Mouse (Mus musculus) MEL (cell line): ENCODE results near the gene Rnps1. TPM values are rescaled to one million over a fixed set of nuclear protein-coding genes. Genes with fewer than 3 reads are reported as not detected.

Source experiments
- DNase-seq: peaks from one replicate; pipeline ENCODE4 v3.0.0; 2011; ENCODE audit warnings: low read depth, low spot score
- H3K27ac ChIP-seq: 2 replicates; pipeline ENCODE4 v1.5.1; 2012; ENCODE audit warnings: low read depth, mild to moderate bottlenecking, control low read depth, low read length, moderate library complexity; ENCODE audit not compliant: control insufficient read depth
- H3K27me3 ChIP-seq, 2 experiments: fragments of 150-350 bp in 1 of 2; sonication (generic) in 1 of 2; 2 replicates each; pipeline ENCODE4 v1.6.1; 2012; ENCODE audit warnings: low read length in 2 of 2, mild to moderate bottlenecking in 2 of 2, improper control_type of control experiment in 1 of 2, moderate library complexity in 1 of 2; ENCODE audit not compliant: insufficient read depth in 2 of 2, control insufficient read depth in 1 of 2
- H3K36me3 ChIP-seq, 2 experiments: 2 replicates each; pipeline ENCODE4 v1.6.1; 2012 to 2014; ENCODE audit warnings: low read length in 2 of 2, improper control_type of control experiment in 1 of 2, inconsistent platforms in 1 of 2, mild to moderate bottlenecking in 1 of 2; ENCODE audit not compliant: insufficient read depth in 2 of 2, control insufficient read depth in 1 of 2
- H3K4me1 ChIP-seq, 2 experiments: fragments of 150-350 bp in 1 of 2; sonication (generic) in 1 of 2; 2 replicates each; pipeline ENCODE4 v1.6.1; 2012; ENCODE audit warnings: low read length in 2 of 2, improper control_type of control experiment in 1 of 2, mild to moderate bottlenecking in 1 of 2; ENCODE audit not compliant: insufficient read depth in 2 of 2, control insufficient read depth in 1 of 2
- H3K4me3 ChIP-seq, 2 experiments: fragments of 150-350 bp in 1 of 2; sonication (generic) in 1 of 2; 2 replicates each; pipeline ENCODE4 v1.5.1; 2012; ENCODE audit warnings: low read depth in 2 of 2, low read length in 2 of 2, mild to moderate bottlenecking in 2 of 2, moderate library complexity in 2 of 2, control low read depth in 1 of 2, improper control_type of control experiment in 1 of 2; ENCODE audit not compliant: control insufficient read depth in 1 of 2, insufficient read depth in 1 of 2
- H3K79me2 ChIP-seq: 2 replicates; pipeline ENCODE4 v1.6.1; 2012; ENCODE audit warnings: mild to moderate bottlenecking, low read length, moderate library complexity; ENCODE audit not compliant: control insufficient read depth, poor library complexity, insufficient read depth
- H3K9ac ChIP-seq: 2 replicates; pipeline ENCODE4 v1.6.1; 2012; ENCODE audit warnings: low read depth, mild to moderate bottlenecking, control low read depth, low read length, moderate library complexity; ENCODE audit not compliant: control insufficient read depth, poor library complexity, severe bottlenecking
- H3K9me3 ChIP-seq: fragments of 150-350 bp; sonication (generic); replicated peaks from 2 replicates; pipeline ENCODE4 v1.6.1; 2012; ENCODE audit warnings: mild to moderate bottlenecking, low read length, improper control_type of control experiment, moderate library complexity; ENCODE audit not compliant: insufficient read depth
- BHLHE40 ChIP-seq: IDR thresholded peaks from 2 replicates; pipeline ENCODE4 v1.6.1; 2012; ENCODE audit warnings: low read depth, mild to moderate bottlenecking, inconsistent platforms, low read length, improper control_type of control experiment, borderline replicate concordance
- CHD1 ChIP-seq: IDR thresholded peaks from 2 replicates; pipeline ENCODE4 v1.6.1; 2012; ENCODE audit warnings: low read depth, mild to moderate bottlenecking, inconsistent platforms, low read length, improper control_type of control experiment
- ELF1 ChIP-seq: IDR thresholded peaks from 2 replicates; pipeline ENCODE4 v1.6.1; 2014; ENCODE audit warnings: low read depth, mild to moderate bottlenecking, inconsistent platforms, low read length, improper control_type of control experiment, moderate library complexity
- EP300 ChIP-seq, 2 experiments: IDR thresholded peaks; 2 replicates each; pipeline ENCODE4 v1.6.1; 2011; ENCODE audit warnings: improper control_type of control experiment in 2 of 2, low read length in 2 of 2, low read depth in 1 of 2, mild to moderate bottlenecking in 1 of 2
- ETS1 ChIP-seq: IDR thresholded peaks from 2 replicates; pipeline ENCODE4 v1.6.1; 2012; ENCODE audit warnings: low read depth, mild to moderate bottlenecking, inconsistent platforms, low read length, improper control_type of control experiment, moderate library complexity
- GATA1 ChIP-seq: IDR thresholded peaks from 2 replicates; pipeline ENCODE4 v1.6.1; 2011; ENCODE audit warnings: low read depth, low read length, improper control_type of control experiment
- HCFC1 ChIP-seq: IDR thresholded peaks from 2 replicates; pipeline ENCODE4 v1.6.1; 2012; ENCODE audit warnings: low read depth, mild to moderate bottlenecking, inconsistent platforms, low read length, improper control_type of control experiment, moderate library complexity
- KAT2A ChIP-seq: conservative IDR thresholded peaks from 2 replicates; pipeline ENCODE4 v1.6.1; 2012; ENCODE audit warnings: low read depth, low read length, improper control_type of control experiment, inconsistent platforms
- MAX ChIP-seq: IDR thresholded peaks from 2 replicates; pipeline ENCODE4 v1.6.1; 2011; ENCODE audit warnings: low read length, improper control_type of control experiment
- MXI1 ChIP-seq: IDR thresholded peaks from 2 replicates; pipeline ENCODE4 v1.6.1; 2011; ENCODE audit warnings: mild to moderate bottlenecking, low read depth, low read length, improper control_type of control experiment
- MYC ChIP-seq: IDR thresholded peaks from 2 replicates; pipeline ENCODE4 v1.6.1; 2011; ENCODE audit warnings: low read depth, mild to moderate bottlenecking, low read length, improper control_type of control experiment, moderate library complexity
- NELFE ChIP-seq: IDR thresholded peaks from 2 replicates; pipeline ENCODE4 v1.6.1; 2011; ENCODE audit warnings: low read depth, low read length, improper control_type of control experiment
- NRF1 ChIP-seq: IDR thresholded peaks from 2 replicates; pipeline ENCODE4 v1.6.1; 2014; ENCODE audit warnings: low read depth, mild to moderate bottlenecking, inconsistent platforms, low read length, improper control_type of control experiment, moderate library complexity; ENCODE audit not compliant: poor library complexity, insufficient read depth, severe bottlenecking
- POLR2A ChIP-seq, 2 experiments: IDR thresholded peaks; 2 replicates each; pipeline ENCODE4 v1.6.1; 2011 to 2012; ENCODE audit warnings: low read length in 2 of 2, mild to moderate bottlenecking in 2 of 2, control low read depth in 1 of 2, improper control_type of control experiment in 1 of 2, low read depth in 1 of 2, moderate library complexity in 1 of 2; ENCODE audit not compliant: control insufficient read depth in 1 of 2, insufficient read depth in 1 of 2, poor library complexity in 1 of 2
- POLR2AphosphoS2 ChIP-seq: IDR thresholded peaks from 2 replicates; pipeline ENCODE4 v1.6.1; 2011; ENCODE audit warnings: low read length, improper control_type of control experiment
- RAD21 ChIP-seq: IDR thresholded peaks from 2 replicates; pipeline ENCODE4 v1.6.1; 2011; ENCODE audit warnings: mild to moderate bottlenecking, low read depth, low read length, improper control_type of control experiment
- RCOR1 ChIP-seq: IDR thresholded peaks from 2 replicates; pipeline ENCODE4 v1.6.1; 2012; ENCODE audit warnings: low read depth, mild to moderate bottlenecking, inconsistent platforms, low read length, improper control_type of control experiment
- SIN3A ChIP-seq: IDR thresholded peaks from 2 replicates; pipeline ENCODE4 v1.6.1; 2012; ENCODE audit warnings: low read length, improper control_type of control experiment, inconsistent platforms
- TAL1 ChIP-seq: IDR thresholded peaks from 2 replicates; pipeline ENCODE4 v1.6.1; 2012; ENCODE audit warnings: mild to moderate bottlenecking, inconsistent platforms, low read length, moderate library complexity, mixed read lengths
- TBP ChIP-seq: IDR thresholded peaks from 2 replicates; pipeline ENCODE4 v1.8.0; 2011; ENCODE audit warnings: low read depth, low read length, improper control_type of control experiment
- TCF12 ChIP-seq: IDR thresholded peaks from 2 replicates; pipeline ENCODE4 v1.6.1; 2014; ENCODE audit warnings: low read depth, mild to moderate bottlenecking, inconsistent platforms, low read length, improper control_type of control experiment, moderate library complexity
- USF1 ChIP-seq: IDR thresholded peaks from 2 replicates; pipeline ENCODE4 v1.6.1; 2014; ENCODE audit warnings: low read depth, mild to moderate bottlenecking, inconsistent platforms, low read length, improper control_type of control experiment, moderate library complexity
- USF2 ChIP-seq, 2 experiments: IDR thresholded peaks; 2 replicates each; pipeline ENCODE4 v1.6.1; 2011 to 2012; ENCODE audit warnings: improper control_type of control experiment in 2 of 2, low read length in 2 of 2, borderline replicate concordance in 1 of 2, inconsistent platforms in 1 of 2, low read depth in 1 of 2, mild to moderate bottlenecking in 1 of 2; ENCODE audit not compliant: insufficient read depth in 1 of 2
- ZKSCAN1 ChIP-seq: IDR thresholded peaks from 2 replicates; pipeline ENCODE4 v1.6.1; 2012; ENCODE audit warnings: low read depth, mild to moderate bottlenecking, inconsistent platforms, low read length, improper control_type of control experiment, moderate library complexity
- ZMIZ1 ChIP-seq: IDR thresholded peaks from 2 replicates; pipeline ENCODE4 v1.6.1; 2012; ENCODE audit warnings: low read depth, mild to moderate bottlenecking, inconsistent platforms, low read length, improper control_type of control experiment, moderate library complexity
- polyA plus RNA-seq, 2 experiments: library from polyadenylated mRNA; stranded (reverse) in 1 of 2; unstranded in 1 of 2; fragments of >175 nt in 1 of 2; fragments of >200 nt in 1 of 2; gene quantifications; 2 replicates each; pipeline versions ENCODE4 v1.2.1 to v1.2.4; 2012; ENCODE audit warnings: low replicate concordance in 2 of 2, low read depth in 1 of 2; ENCODE audit not compliant: insufficient read length in 2 of 2, insufficient read depth in 1 of 2, missing spikeins in 1 of 2
- total RNA-seq: library from RNA; depleted of rRNA; stranded (reverse); fragments of 300-350 nt; gene quantifications from 2 replicates; pipeline ENCODE4 v1.2.3, GENCODE M21; 2012

Rnps1 gene
- total and polyA plus RNA-seq, 3 experiments = 156 to 282 TPM; not detected in 1

DNA sequence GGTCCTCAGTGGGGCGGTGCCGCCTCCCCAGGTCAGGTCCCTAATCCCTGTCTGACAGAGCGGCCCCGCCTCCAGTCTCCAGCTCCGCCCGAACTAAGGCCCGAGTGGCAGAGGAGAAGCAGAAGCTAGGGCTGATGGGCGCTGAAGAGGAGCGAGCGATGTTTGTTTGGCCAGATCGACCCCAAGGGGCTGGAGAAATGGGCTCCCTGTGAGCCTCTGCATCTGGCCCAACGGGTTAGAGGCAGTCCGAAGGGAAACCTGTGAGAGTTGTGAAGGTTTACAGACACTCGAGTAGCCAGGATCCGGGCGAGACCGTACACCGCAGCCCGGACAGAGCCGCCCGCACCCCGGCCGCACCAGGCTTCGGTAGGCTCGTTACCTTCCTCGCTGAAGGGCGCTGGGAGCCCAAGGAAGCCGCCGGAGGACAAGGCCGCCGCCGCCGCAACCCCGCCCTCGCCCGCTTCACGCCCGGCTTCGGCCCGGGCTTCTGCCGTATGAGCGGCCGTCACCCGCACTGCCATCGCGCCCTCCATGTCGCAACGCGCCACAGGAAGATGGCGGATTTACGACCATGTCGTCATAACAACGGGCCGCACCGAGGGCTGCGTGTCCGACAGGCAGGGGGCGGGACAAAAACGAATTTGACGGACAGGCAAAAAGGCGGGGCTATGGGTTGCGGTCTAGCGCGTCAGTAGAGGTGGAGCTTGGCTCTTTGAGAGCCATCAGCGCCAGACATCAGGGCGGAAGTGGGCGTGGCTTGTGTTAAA is 40.6 kb downstream of the Rnps1 start:
- Histone ChIP-seq H3K4me3 (peak overlapping the region; percentile 83 to 90), H3K36me3 (peaks cover 0 to 17% of the 10 kb centered on the region in 2 experiments), H3K9ac (peak overlapping the region; percentile 98), H3K9me3 (no peaks in the 10 kb centered on the region), H3K79me2 (peaks cover 18% of the 10 kb centered on the region), H3K4me1 (peaks cover 7 to 12% of the 10 kb centered on the region in 2 experiments), H3K27me3 (no peaks in the 10 kb centered on the region), H3K27ac (peak overlapping the region; percentile 99)
- peak; percentile 99 for DNase-seq
- no peak for TF ChIP-seq BHLHE40
- TF ChIP-seq GATA1 = no peak
- peak; percentile 78 for TF ChIP-seq POLR2AphosphoS2
- no peak for TF ChIP-seq USF2 (IDR thresholded peaks at IDR 0.05; ENCODE audit: borderline replicate concordance in 1 of 2, insufficient read depth in 1 of 2, low read depth in 1 of 2, low read length in 2 of 2)
- peak; percentile 91 for TF ChIP-seq ELF1
- TF ChIP-seq NRF1 = peak; percentile 39; the same call in 1 of the 2 replicates
- TF ChIP-seq ETS1 = peak; percentile 19
- no peak for TF ChIP-seq RAD21
- TF ChIP-seq HCFC1 = peak; percentile 89
- TF ChIP-seq MAX = peak; percentile 77
- TF ChIP-seq KAT2A = peak; percentile 78
- peak; percentile 88 for TF ChIP-seq MXI1
- peak; percentile 48; the same call in 1 of the 2 replicates for TF ChIP-seq MYC
- TF ChIP-seq SIN3A = peak; percentile 83
- 0 out of 4 replicates have a peak, but pooled peaks of 1 of the 2 experiments have one; percentile 9 for TF ChIP-seq EP300 (IDR thresholded peaks at IDR 0.05; ENCODE audit: low read depth in 1 of 2, low read length in 2 of 2)
- TF ChIP-seq CHD1 = no peak
- peak; percentile 54 for TF ChIP-seq TCF12
- no peak; the same call in 1 of the 2 replicates for TF ChIP-seq USF1
- TF ChIP-seq POLR2A (IDR thresholded peaks at IDR 0.05; ENCODE audit: control insufficient read depth in 1 of 2, insufficient read depth in 1 of 2, low read depth in 1 of 2, low read length in 2 of 2, poor library complexity in 1 of 2) = peak; percentile 86 to 93
- no peak for TF ChIP-seq ZKSCAN1
- peak; percentile 96 for TF ChIP-seq NELFE
- peak; percentile 45; the same call in 1 of the 2 replicates for TF ChIP-seq TAL1
- TF ChIP-seq RCOR1 = no peak
- TF ChIP-seq TBP = peak; percentile 68; the same call in 1 of the 2 replicates
- peak; percentile 90 for TF ChIP-seq ZMIZ1
